Mouse (Mus musculus) gastrocnemius, postnatal 36 days (tissue): ENCODE measurements around the gene Tmem150a. TPM values are rescaled to one million over a fixed set of nuclear protein-coding genes. Genes with fewer than 3 reads are reported as not detected.

Experiments used
- DNase-seq, 2 experiments: peaks; one replicate each; pipeline ENCODE4 v3.0.0; 2022
- intact Hi-C: fragments of 180-260 bp; cut with DNase I; formaldehyde crosslinking; loops from one replicate; pipeline ENCODE4 v1.15.1; 2025
- total RNA-seq, 2 experiments: library from RNA; stranded (reverse); gene quantifications; 2 replicates each; pipeline ENCODE4 v1.2.3; 2021

Tmem150a gene
- total RNA-seq, 2 experiments from 2014 or later: 16.9 to 18.8 TPM

DNA sequence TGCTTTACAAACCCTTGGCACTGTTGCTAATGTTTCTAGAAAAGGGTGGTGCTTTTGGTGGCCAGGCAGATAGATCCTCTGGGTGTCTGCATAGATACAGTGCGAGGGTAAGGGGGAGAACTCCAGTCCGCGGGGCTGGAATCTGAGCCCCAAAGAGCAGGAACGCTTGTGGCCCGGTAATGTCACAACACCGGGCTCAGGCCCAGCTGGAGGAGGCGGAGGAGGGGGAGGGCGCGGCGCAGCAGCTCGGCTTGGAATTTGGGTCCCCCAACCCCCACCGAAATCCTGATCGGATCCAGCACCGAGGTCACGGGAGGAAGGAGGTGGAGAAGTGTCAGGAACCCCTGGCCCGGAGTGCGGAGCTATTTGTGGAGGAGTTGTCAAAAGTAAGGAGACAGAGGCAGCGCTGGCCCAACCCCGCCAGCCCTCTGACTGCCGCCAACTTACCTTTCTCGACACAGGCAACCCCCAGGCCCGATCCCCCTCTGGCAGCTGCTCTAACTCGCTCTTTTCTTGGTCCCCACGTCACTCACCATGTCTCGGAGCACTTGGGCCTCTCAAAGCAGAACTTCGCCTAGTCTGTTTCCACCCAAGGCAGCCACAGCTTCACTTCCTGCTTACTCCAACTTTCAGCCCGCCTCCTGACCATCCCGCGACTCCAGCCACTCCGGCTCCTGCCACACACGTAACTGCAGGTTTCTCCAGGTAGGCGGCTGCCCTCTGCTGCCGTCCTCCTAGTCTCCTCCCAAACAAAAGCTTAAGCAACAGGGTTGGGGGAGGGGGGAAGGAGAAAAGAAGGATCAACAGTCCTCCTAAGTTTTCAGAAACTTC is 34.9 kb downstream of the Tmem150a start, which contains the start of gene Vamp8:
TSS of gene Vamp8 (minus strand) at position 763 of the 831 bp plus-strand sequence.
- peak; percentile 87 to 88 for DNase-seq
- intact Hi-C loops: no loop called here

DNA sequence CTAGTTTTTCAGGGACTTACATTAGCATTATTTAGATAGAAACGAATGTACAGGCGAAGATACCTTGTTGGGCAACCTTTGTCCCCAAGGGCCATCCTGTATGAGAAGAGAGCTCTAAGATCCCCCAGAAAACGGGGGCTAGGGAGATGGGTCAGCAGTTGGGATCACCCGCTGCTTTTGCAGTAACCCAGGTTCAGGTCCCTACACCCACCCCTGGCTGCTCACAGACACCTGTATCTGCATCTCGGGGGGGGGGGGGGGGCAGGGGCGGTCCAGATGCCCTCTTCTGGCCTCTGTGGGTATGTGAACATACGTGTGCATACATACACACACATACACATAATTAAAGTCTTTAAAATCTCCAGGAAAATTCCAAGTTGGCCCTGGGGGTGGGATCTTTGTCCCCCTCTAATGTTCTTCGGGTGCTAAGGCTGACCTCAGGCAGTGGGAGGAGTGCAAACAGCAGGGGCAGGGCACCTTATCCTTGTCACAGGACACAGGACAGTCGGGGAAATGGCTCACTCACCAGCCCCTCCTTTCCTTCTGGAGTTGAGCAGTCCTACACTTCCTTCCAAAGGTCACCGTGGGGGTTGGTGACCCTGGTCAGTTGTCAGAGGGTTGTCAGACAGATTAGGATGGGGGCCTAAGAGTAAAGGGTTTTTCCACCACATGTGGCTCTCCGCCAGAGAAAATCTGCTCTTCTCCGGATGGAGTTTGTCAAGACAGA is 35.7 kb downstream of the Tmem150a start:
- intact Hi-C loops: no loop called here

DNA sequence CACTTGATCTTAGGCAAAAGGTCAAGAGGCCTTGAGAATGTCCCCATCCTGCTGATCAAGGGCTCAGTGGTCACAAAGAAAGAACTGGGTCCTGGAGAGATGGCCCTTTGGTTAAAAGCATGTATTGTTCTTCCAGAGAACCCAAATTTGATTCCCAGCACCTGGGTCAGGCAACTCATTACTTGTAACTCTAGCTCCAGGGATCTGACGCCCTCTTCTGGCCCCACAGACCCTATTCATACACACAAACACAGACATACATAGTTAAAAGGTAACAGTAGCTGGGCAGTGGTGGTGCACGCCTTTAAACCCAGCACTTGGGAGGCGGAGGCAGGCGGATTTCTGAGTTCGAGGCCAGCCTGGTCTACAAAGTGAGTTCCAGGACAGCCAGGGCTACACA is 37.1 kb downstream of the Tmem150a start:
- intact Hi-C loops: no loop called here
- no peak for DNase-seq

More for the DNA sequence above, 35.7 kb downstream of the Tmem150a start:
- DNase-seq: peak in 1 of 2 experiments; percentile 39

DNA sequence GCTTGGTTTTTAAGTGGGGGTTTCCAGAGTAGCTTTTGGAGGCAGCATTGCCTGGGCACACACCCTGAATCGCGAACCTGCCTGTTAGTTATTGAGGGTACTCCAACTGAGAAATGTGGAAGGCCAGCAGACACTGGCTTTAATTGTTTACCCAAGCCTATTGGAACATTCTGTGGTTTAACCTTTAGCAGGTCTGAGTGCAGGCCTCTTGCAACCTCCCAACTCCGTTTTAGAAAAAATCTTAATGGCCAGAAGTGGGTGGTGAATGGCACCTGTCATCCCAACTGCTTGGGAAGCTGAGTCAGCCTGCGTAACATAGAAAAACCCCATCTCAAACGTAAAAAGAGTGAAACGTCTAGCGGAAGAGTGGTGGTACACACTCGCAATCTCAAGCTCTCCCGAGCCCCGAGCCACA is 41.6 kb downstream of the Tmem150a start:
- no peak for DNase-seq
- intact Hi-C loops: no loop called here

GRCm38 (mm10) chr6:72399967-72400366 is 44.7 kb downstream of the Tmem150a start:
- intact Hi-C loops: no loop called here
- DNase-seq: no peak

DNA sequence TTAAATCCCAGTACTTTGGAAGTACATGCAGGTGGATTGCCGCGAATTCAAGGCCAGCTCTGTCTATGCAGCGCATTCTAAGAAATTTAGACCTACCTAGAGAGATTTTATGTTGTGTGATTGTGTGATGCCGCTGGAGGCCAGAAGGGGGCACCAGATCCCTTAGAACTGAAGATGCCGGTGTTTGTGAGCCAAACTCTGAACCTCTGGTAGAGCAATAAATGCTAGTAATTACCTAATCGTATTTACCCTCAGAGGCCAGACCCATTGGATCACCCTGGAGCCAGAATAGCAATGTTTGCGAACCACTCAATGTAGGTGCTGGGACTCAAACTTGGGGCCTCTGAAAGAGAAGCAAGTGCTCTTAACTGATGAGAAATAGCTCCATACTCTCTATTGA is 46.6 kb downstream of the Tmem150a start:
- intact Hi-C loops: no loop called here
- peak; percentile 59 to 76 for DNase-seq

- DNase-seq: no peak
- intact Hi-C loops: loop anchor here (5.0 kb wide), 1 partner anchor 123 kb away; no protein-coding TSS in a partner anchor
These were observed 50.1 kb downstream of the Tmem150a start for GRCm38 (mm10) chr6:72405356-72405755.

- intact Hi-C loops: loop anchor here (5.0 kb wide), 1 partner anchor 125 kb away; no protein-coding TSS in a partner anchor
- peak; percentile 72 to 76 for DNase-seq
These were observed 51.9 kb downstream of the Tmem150a start for GRCm38 (mm10) chr6:72407119-72407518.

Other genes starting within 250 kb of the Tmem150a start
- 1 to 10 TPM; 5.2 to 5.7 TPM for gene Atoh8, start 119.9 kb upstream of the Tmem150a start, total RNA-seq
- gene Sftpb, start 50.8 kb upstream of the Tmem150a start, total RNA-seq: not detected
- 10 to 100 TPM; 18.1 to 18.2 TPM for gene Usp39, start 10.3 kb upstream of the Tmem150a start, total RNA-seq
- 1 to 10 TPM; 9.0 to 9.5 TPM for gene 0610030E20Rik, start 8.1 kb upstream of the Tmem150a start, total RNA-seq
- gene Rnf181, start 11.5 kb downstream of the Tmem150a start, total RNA-seq: 10 to 100 TPM; 23.7 to 24.2 TPM
- 100 to 1,000 TPM in 1 of 2 experiments, 10 to 100 TPM in 1; 83.0 to 107 TPM for gene Vamp5, start 25.0 kb downstream of the Tmem150a start, total RNA-seq
- 10 to 100 TPM; 48.5 to 50.0 TPM for gene Vamp8, start 35.3 kb downstream of the Tmem150a start, total RNA-seq
- 10 to 100 TPM; 12.6 to 13.4 TPM for gene Ggcx, start 58.9 kb downstream of the Tmem150a start, total RNA-seq
- 100 to 1,000 TPM; 128 to 141 TPM for gene Mat2a, start 84.1 kb downstream of the Tmem150a start, total RNA-seq
- 1 to 10 TPM in 1 of 2 experiments, under 1 TPM in 1; 0.66 to 1.7 TPM for gene Sh2d6, start 166.3 kb downstream of the Tmem150a start, total RNA-seq
- gene Capg, start 188.9 kb downstream of the Tmem150a start, total RNA-seq: 10 to 100 TPM in 1 of 2 experiments, 1 to 10 TPM in 1; 7.2 to 11.8 TPM
- 1 to 10 TPM; 6.1 to 9.5 TPM for gene Elmod3, start 243.0 kb downstream of the Tmem150a start, total RNA-seq
- 10 to 100 TPM; 70.2 to 71.6 TPM for gene Retsat, start 243.0 kb downstream of the Tmem150a start, total RNA-seq